In genomic region chr17:13890932-13891331, GRCm38 (mm10) we compare ENCODE assay signal across 22 mouse cellular contexts. TPM values are rescaled to one million over a fixed set of nuclear protein-coding genes. Genes with fewer than 3 reads are reported as not detected.
DNase-seq lines count a peak whose midpoint lies in the region; ATAC-seq and TF ChIP-seq lines count a peak whose summit lies in the region.
"Had no signal": no experiment of that assay in that cellular context is flagged by ENCODE, and none has a peak within 500 bp of the region (broad histone marks: within the 10 kb centered on the region; RNA-seq: fewer than 3 reads in every experiment).

No protein-coding gene starts in this region.

- H3K27me3 ChIP-seq in lung, postnatal 0 days (replicated peaks; ENCODE audit: insufficient read depth, low read length), result no peaks in the 10 kb centered on the region
- H3K27me3 ChIP-seq: embryonic facial prominence, embryonic 13.5 days; forebrain, embryonic 12.5 days; heart, embryonic 15.5 days; hindbrain, embryonic 13.5 days had no signal

- no peak for TF ChIP-seq CTCF in lung, postnatal 0 days (IDR thresholded peaks at IDR 0.05)

- no peak for ATAC-seq in lung, postnatal 0 days
- ATAC-seq: forebrain, embryonic 16.5 days; hindbrain, postnatal 0 days had no signal

- no peak overlapping the region for H3K4me2 ChIP-seq in lung, postnatal 0 days (replicated peaks; ENCODE audit: low read depth, low read length)
- H3K4me2 ChIP-seq: embryonic facial prominence, embryonic 13.5 days; forebrain, embryonic 12.5 days; heart, embryonic 11.5 days; heart, embryonic 15.5 days; hindbrain, embryonic 13.5 days had no signal

- H3K4me1 ChIP-seq in lung, postnatal 0 days (ENCODE audit: insufficient read depth, low read depth, low read length), result no peaks in the 10 kb centered on the region
- H3K4me1 ChIP-seq: embryonic facial prominence, embryonic 13.5 days; forebrain, embryonic 12.5 days; heart, embryonic 15.5 days; hindbrain, embryonic 13.5 days had no signal

- no peak overlapping the region for H3K27ac ChIP-seq in lung, postnatal 0 days (ENCODE audit: low read length)
- H3K27ac ChIP-seq: embryonic facial prominence, embryonic 13.5 days; forebrain, embryonic 12.5 days; heart, embryonic 15.5 days; hindbrain, embryonic 13.5 days; hindbrain, postnatal 0 days had no signal

- no peak for TF ChIP-seq EP300 in lung, postnatal 0 days (IDR thresholded peaks at IDR 0.05)

- 37% methylated on average over 1 of the region's 1 CpGs for WGBS in lung, postnatal 0 days

- no peak overlapping the region for H3K9ac ChIP-seq in lung, postnatal 0 days (replicated peaks; ENCODE audit: low read depth)
- H3K9ac ChIP-seq: embryonic facial prominence, embryonic 13.5 days; forebrain, embryonic 12.5 days; heart, embryonic 15.5 days; hindbrain, embryonic 13.5 days had no signal

- peaks cover 11% of the 10 kb centered on the region; the same call in 1 of the 2 replicates for H3K36me3 ChIP-seq in lung, postnatal 0 days (ENCODE audit: insufficient read depth, low read length)
- H3K36me3 ChIP-seq: G1E had no signal

- peak; percentile 41 for DNase-seq in lung, postnatal 0 days (ENCODE audit: low spot score)
- no peak for DNase-seq in lung, postnatal 14 days
- DNase-seq in urinary bladder, postnatal 14 days (ENCODE audit: low spot score), result peak; percentile 50
- DNase-seq in urinary bladder, postnatal 10 days (ENCODE audit: low spot score), result no peak
- DNase-seq in NIH3T3 (ENCODE audit: low read depth), result peak; percentile 36
- no peak for DNase-seq in right cerebral cortex, postnatal 4 days
- DNase-seq in ovary, adult 18-20 months (ENCODE audit: low spot score), result no peak
- DNase-seq: adrenal gland, postnatal 14 days; cerebellum, adult 18-20 months; cerebellum, adult 9-11 months; cerebellum, postnatal 36 days; gastrocnemius, postnatal 36 days; heart, adult 11 months; heart, postnatal 14 days had no signal

- no peak overlapping the region for H3K4me3 ChIP-seq in lung, postnatal 0 days (ENCODE audit: low read depth, low read length)
- H3K4me3 ChIP-seq: embryonic facial prominence, embryonic 13.5 days; forebrain, embryonic 12.5 days; heart, embryonic 15.5 days; hindbrain, embryonic 13.5 days had no signal

- no peaks in the 10 kb centered on the region for H3K9me3 ChIP-seq in lung, postnatal 0 days (ENCODE audit: low read length)
- H3K9me3 ChIP-seq: embryonic facial prominence, embryonic 13.5 days; forebrain, embryonic 12.5 days; G1E; heart, embryonic 15.5 days; hindbrain, embryonic 13.5 days had no signal

RNA-seq across cellular contexts. Expression of gene Gm7168, which starts 57.2 kb away (rescaled TPM):
- polyA plus RNA-seq in lung, postnatal 0 days (2015; fragmentation: Nextera tagmentation; extraction: Ambion mirVana), result not detected in 2 replicates
- polyA plus RNA-seq: embryonic facial prominence, embryonic 13.5 days; forebrain, embryonic 12.5 days; forebrain, embryonic 16.5 days; G1E; heart, embryonic 11.5 days; heart, embryonic 15.5 days; hindbrain, embryonic 13.5 days; hindbrain, postnatal 0 days had no signal

Comparison
In these comparisons a context has a peak if more than half of its experiments do, and no peak if none do; other contexts are left out.
1. DNase-seq: peak in lung, postnatal 0 days (single experiment), urinary bladder, postnatal 14 days (single experiment) and NIH3T3 (single experiment); none in lung, postnatal 14 days (single experiment), urinary bladder, postnatal 10 days (single experiment), right cerebral cortex, postnatal 4 days (single experiment) and ovary, adult 18-20 months (single experiment).